Mouse (Mus musculus) lung, postnatal 0 days (tissue): Measurements from ENCODE around the gene Smad1.

ENCODE experiments used
- CTCF ChIP-seq: IDR thresholded peaks from 2 replicates; pipeline ENCODE4 v1.5.1; 2016; ENCODE audit warnings: antibody characterized with exemption, mild to moderate bottlenecking
- EP300 ChIP-seq: IDR thresholded peaks from 2 replicates; pipeline ENCODE4 v1.6.1; 2016; ENCODE audit warnings: antibody characterized with exemption, mild to moderate bottlenecking, control low read depth

DNA sequence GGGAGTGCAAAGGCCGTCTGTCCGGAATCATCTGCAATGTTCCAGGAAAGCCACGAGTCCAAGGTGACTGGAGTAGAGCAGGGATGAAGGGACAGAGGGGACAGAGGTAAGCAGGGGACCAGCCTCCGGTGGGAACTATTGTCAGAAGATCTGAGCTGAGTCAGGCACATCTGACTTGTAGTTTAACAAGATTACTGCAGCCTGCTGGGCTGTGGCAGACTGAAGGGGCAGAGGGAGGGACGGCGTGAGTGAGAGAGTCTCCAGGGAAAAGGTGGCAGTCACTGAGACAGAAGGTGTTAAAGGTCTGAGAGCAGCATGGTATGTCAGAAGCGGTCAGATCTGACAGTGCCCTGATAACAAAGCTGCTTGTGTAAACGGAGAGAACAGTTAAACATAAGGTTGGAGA is 16.5 kb downstream of the Smad1 start:
- TF ChIP-seq CTCF: no peak
- no peak for TF ChIP-seq EP300
